Mouse (Mus musculus): ENCODE results near the gene Rexo2.
"Not testable (repeated sequence)": the region's sequence is repeated elsewhere in the genome, so short reads cannot be mapped to it uniquely, and the experiment has no call there.

Rexo2 gene

GRCm38 (mm10) chr9:48480411-48481213 lies at the start of gene Rexo2:
Gene Rexo2, minus strand, starts transcription at chr9:48480623.
- in situ Hi-C loops (cut with MboI, MseI), result no loop called here

GRCm38 (mm10) chr9:48526520-48526919 lies 46.1 kb upstream of the Rexo2 start:
- in situ Hi-C loops (cut with MboI, MseI), result no loop called here

- in situ Hi-C loops (cut with MboI, MseI), result no loop called here
These were observed 45.1 kb upstream of the Rexo2 start for GRCm38 (mm10) chr9:48525566-48525965.

- in situ Hi-C loops (cut with MboI, MseI), result not testable (repeated sequence)
These were observed 40.0 kb upstream of the Rexo2 start for GRCm38 (mm10) chr9:48520405-48520804.

GRCm38 (mm10) chr9:48517372-48518130 lies 37.1 kb upstream of the Rexo2 start:
- in situ Hi-C loops (cut with MboI, MseI), result no loop called here

- in situ Hi-C loops (cut with MboI, MseI), result no loop called here
These were observed 36.4 kb upstream of the Rexo2 start for GRCm38 (mm10) chr9:48516615-48517371.

- in situ Hi-C loops (cut with MboI, MseI), result no loop called here
These were observed 34.9 kb upstream of the Rexo2 start for GRCm38 (mm10) chr9:48515332-48515731.

- in situ Hi-C loops (cut with MboI, MseI), result loop anchor here (5.0 kb wide), 1 partner anchor 47 kb away; no protein-coding TSS in a partner anchor
These were observed 29.7 kb upstream of the Rexo2 start for GRCm38 (mm10) chr9:48510134-48510533.

- in situ Hi-C loops (cut with MboI, MseI), result loop anchor here (10.0 kb wide), 1 partner anchor 480 kb away; the partner anchor contains the start of gene Usp28
These were observed 24.4 kb upstream of the Rexo2 start for GRCm38 (mm10) chr9:48504741-48505365.

- in situ Hi-C loops (cut with MboI, MseI), result loop anchor here (10.0 kb wide), 1 partner anchor 482 kb away; the partner anchor contains the start of gene Usp28
These were observed 22.6 kb upstream of the Rexo2 start for GRCm38 (mm10) chr9:48503001-48503400.

GRCm38 (mm10) chr9:48501192-48501591 lies 20.8 kb upstream of the Rexo2 start:
- in situ Hi-C loops (cut with MboI, MseI), result loop anchor here (10.0 kb wide), 1 partner anchor 484 kb away; the partner anchor contains the start of gene Usp28

- in situ Hi-C loops (cut with MboI, MseI), result loop anchor here (5.0 kb wide), 1 partner anchor 42 kb away; no protein-coding TSS in a partner anchor
These were observed 15.1 kb upstream of the Rexo2 start for GRCm38 (mm10) chr9:48495548-48495932.

- in situ Hi-C loops (cut with MboI, MseI), result loop anchor here (5.0 kb wide), 1 partner anchor 42 kb away; no protein-coding TSS in a partner anchor
These were observed 14.6 kb upstream of the Rexo2 start, which contains the start of the genes Rbm7 and Gm5617 for GRCm38 (mm10) chr9:48494817-48495547. Gene Rbm7, minus strand, starts transcription at chr9:48495299. Gene Gm5617, plus strand, starts transcription at chr9:48495442.

- in situ Hi-C loops (cut with MboI, MseI), result no loop called here
These were observed 1.1 kb upstream of the Rexo2 start for GRCm38 (mm10) chr9:48481214-48482134.

GRCm38 (mm10) chr9:48479838-48480410 lies 499 bp downstream of the Rexo2 start:
- in situ Hi-C loops (cut with MboI, MseI), result no loop called here

GRCm38 (mm10) chr9:48478808-48479207 lies 1.6 kb downstream of the Rexo2 start:
- in situ Hi-C loops (cut with MboI, MseI), result no loop called here

GRCm38 (mm10) chr9:48476236-48477165 lies 3.9 kb downstream of the Rexo2 start:
- in situ Hi-C loops (cut with MboI, MseI), result no loop called here

- in situ Hi-C loops (cut with MboI, MseI), result no loop called here
These were observed 6.1 kb downstream of the Rexo2 start for GRCm38 (mm10) chr9:48474367-48474766.

Data from regulatory T cell (primary cell).